Mouse (Mus musculus): ENCODE results near the gene Rora. TPM values are rescaled to one million over a fixed set of nuclear protein-coding genes. Genes with fewer than 3 reads are reported as not detected.

The Rora gene
- total RNA-seq, 2 experiments from 2014 or later, result 56.5 to 109 TPM

- DNase-seq, result no peak
These were observed 33.8 kb downstream of the Rora start for GRCm38 (mm10) chr9:68687251-68687874.

GRCm38 (mm10) chr9:68688151-68688550, 34.6 kb downstream of the Rora start:
- DNase-seq, result no peak

GRCm38 (mm10) chr9:68689351-68689750, 35.8 kb downstream of the Rora start:
- DNase-seq, result peak; percentile 22 to 71

- peak in 1 of 2 experiments; percentile 21 for DNase-seq
These were observed 41.4 kb downstream of the Rora start for GRCm38 (mm10) chr9:68694889-68695495.

- DNase-seq, result peak; percentile 61 to 72
These were observed 41.9 kb downstream of the Rora start for GRCm38 (mm10) chr9:68695496-68695969.

GRCm38 (mm10) chr9:68696425-68696956, 42.9 kb downstream of the Rora start:
- no peak for DNase-seq

GRCm38 (mm10) chr9:68699341-68699740, 45.8 kb downstream of the Rora start:
- peak; percentile 68 to 79 for DNase-seq

- DNase-seq, result no peak
These were observed 46.3 kb downstream of the Rora start for GRCm38 (mm10) chr9:68699856-68700255.

GRCm38 (mm10) chr9:68707636-68708035, 54.0 kb downstream of the Rora start:
- no peak for DNase-seq

- DNase-seq, result no peak
These were observed 55.6 kb downstream of the Rora start for GRCm38 (mm10) chr9:68709232-68709631.

GRCm38 (mm10) chr9:68710893-68711654, 57.5 kb downstream of the Rora start:
- DNase-seq, result no peak

GRCm38 (mm10) chr9:68716961-68717360, 63.4 kb downstream of the Rora start:
- peak; percentile 37 to 44 for DNase-seq

- DNase-seq, result no peak
These were observed 64.8 kb downstream of the Rora start for GRCm38 (mm10) chr9:68718427-68718826.

GRCm38 (mm10) chr9:68719286-68719685, 65.7 kb downstream of the Rora start:
- no peak for DNase-seq

- DNase-seq, result no peak
These were observed 71.2 kb downstream of the Rora start for GRCm38 (mm10) chr9:68724636-68725285.

GRCm38 (mm10) chr9:68727166-68727855, 73.7 kb downstream of the Rora start:
- no peak for DNase-seq

GRCm38 (mm10) chr9:68731438-68731837, 77.9 kb downstream of the Rora start:
- DNase-seq, result no peak

- DNase-seq, result no peak
These were observed 79.3 kb downstream of the Rora start for GRCm38 (mm10) chr9:68732929-68733328.

- DNase-seq, result no peak
These were observed 82.3 kb downstream of the Rora start for GRCm38 (mm10) chr9:68735886-68736285.

- DNase-seq, result no peak
These were observed 83.7 kb downstream of the Rora start for GRCm38 (mm10) chr9:68737197-68737736.

- DNase-seq, result no peak
These were observed 92.5 kb downstream of the Rora start for GRCm38 (mm10) chr9:68745931-68746646.
